Mouse (Mus musculus): ENCODE results near the gene Gm20696.
A peak's percentile ranks its signal among the peaks of the same experiment; 100 is the strongest.

Gene Gm20696

DNA sequence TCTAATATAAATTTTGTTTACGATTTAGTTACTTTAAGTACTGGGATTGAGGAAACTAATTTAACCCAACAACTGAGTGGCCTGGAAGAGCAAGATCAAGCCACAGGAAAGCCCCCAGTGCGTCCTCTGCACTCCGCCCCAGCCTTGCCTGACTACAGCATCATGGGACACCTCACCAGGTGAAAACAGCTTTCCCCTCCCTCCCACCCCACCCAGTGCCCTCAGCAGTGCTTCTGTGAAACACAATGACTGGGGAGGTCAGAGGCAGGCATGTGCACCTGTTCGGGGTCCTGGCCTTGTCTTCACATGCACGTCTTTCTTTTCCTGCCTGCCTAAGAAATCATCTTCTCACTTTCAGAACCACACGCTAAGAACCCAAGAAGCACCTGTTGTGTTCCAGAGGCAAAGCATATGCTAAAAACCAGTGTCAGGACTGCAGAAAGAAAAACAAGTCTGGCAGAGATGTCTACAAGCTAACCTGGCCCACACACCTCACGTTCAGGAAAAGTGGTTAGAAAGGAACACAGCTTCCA lies 150.9 kb downstream of the Gm20696 start:
- no peak for DNase-seq

DNA sequence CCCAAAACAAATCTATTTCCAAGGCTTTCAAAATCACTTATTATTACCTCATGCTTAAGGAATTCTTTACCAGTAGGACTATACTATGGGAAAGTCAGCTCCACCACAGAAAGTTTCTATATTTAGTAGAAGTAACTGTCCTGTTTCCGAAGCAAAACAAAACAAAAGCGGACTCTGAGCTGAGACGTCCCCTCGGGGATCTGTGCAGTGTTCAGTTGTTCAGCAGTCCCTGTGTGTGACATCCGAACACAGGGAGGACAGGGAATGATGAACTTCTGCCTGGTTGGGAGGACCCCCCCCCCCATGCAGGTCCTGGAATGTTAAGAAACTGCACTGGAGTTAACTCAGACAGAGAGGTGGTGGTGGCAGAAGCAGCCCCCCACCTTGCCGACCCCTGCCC lies 154.7 kb downstream of the Gm20696 start:
- DNase-seq = no peak

DNA sequence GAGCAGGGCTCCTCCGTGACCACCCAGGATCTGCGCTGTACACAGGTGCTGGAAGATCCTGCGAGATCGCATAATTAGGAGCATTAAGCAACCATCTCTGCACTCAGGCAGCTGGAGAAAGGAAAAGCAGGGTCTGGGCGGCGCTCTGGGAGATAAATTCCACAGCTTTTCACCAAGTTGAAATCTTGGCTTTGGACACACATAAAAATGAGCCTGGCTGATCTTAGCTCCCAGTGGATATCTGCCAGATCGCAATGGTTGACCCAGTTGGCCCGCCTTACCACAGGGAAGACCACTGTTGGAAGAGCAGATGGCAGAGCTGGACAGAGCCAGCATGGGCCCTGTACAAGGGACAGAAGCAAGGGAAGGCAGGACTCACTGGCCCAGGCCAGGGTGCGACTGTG lies 157.4 kb downstream of the Gm20696 start:
- no peak for DNase-seq

DNA sequence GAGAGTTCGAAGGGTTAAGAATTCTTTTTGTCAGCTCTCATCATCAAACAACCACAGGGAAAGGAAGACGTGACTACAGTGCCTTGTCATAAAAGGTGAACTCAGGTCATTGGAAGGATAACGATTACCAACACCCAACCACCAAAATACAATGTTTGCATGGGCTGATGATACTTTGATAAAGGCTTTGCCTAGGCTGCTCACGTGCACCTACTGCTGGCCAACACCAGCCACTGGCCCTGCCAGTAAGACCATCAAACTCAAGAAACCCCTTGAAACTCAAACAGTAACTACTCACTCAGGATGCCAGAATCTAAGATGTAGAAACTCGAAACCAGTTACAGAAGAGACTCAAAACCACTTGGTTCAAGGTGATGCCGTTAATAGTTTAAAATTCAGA lies 159.8 kb downstream of the Gm20696 start:
- no peak for DNase-seq

DNA sequence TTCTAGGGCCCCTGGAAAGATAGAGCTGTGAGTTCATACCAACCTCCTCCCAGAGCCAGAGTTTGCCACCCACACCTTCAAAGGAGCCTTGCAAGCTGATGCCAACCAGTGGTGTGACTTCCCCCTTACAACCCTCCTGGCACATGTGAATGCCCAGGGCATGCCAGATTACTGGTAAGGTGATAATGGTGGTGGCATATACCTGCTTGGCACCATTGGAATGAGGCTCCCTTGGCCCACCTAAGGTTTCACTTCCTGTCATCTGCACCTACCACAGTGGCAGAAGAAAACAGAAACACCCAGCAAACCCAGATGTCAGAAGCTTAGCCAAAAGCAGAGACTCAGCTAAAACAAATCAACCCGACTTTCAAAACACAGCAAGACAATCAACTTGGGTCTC lies 162.9 kb downstream of the Gm20696 start:
- DNase-seq = no peak

DNA sequence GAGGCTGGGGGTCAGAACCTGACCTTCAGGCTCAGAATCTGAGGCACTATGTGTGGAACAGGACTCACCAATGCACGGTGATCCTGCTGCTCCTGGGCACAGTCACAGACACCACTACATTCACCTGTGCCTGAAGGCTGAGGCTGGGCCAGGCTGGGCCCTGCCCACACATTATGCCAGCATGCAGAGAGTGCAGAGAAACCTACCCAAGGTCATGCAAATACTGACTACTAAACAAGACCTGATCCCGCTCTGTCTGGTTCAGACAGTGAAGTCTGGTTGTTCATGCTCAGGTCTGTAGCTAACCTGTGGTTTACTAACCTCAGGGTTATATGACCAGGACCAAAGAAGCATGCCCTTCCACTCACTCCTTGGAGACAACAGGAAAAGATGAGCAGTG lies 163.9 kb downstream of the Gm20696 start:
- no peak for DNase-seq

DNA sequence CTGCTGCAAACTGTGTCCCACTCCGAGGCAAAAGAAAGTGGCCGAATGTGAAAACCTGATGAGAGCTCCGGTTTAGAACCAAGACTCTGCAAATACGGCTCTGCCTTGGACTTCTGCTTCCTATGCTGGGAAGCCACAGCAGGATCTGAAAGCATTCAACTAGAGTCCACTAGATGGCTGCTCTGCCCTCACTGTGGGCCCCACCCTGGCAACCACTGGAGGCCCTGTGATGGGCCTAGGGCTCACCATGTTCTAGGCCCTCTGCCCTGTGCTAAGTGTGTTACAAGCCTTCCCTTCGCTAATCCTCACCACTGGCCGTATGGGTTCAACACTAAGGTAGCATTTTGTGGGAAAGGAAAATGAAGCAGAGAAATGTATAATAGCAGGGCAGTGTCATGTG lies 164.3 kb downstream of the Gm20696 start:
- no peak for DNase-seq

DNA sequence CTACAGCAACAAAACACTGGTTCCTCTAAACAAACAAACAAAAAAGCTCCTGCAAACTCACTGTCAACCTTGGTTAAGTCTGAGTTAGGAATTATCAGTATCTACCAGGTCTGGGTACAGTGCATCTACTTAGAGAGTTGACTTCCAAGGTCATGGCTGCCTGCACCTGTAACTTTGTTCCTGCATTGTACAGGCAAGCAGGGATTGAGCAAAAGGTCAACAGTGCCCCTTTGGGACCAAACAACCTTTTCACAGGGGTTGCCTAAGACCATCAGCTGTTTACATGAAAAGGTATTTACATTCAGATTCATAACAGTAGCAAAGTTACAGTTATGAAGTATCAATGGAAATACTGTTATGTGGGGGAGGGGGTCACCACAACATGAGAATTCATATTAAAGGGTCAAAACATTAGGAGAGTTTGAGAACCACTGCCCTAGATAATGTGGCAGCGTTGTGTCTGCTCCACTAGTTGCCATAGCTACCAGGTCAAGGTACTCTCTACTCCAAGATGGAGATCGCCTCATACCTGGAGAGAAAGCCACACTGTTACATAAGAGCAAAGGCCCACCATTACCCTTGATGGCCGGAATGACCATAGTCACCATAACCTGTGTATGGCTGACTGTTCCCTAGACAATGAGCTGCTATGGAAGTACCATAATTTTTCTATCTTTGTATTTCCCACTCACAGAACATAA lies 165.9 kb downstream of the Gm20696 start:
- DNase-seq = no peak

DNA sequence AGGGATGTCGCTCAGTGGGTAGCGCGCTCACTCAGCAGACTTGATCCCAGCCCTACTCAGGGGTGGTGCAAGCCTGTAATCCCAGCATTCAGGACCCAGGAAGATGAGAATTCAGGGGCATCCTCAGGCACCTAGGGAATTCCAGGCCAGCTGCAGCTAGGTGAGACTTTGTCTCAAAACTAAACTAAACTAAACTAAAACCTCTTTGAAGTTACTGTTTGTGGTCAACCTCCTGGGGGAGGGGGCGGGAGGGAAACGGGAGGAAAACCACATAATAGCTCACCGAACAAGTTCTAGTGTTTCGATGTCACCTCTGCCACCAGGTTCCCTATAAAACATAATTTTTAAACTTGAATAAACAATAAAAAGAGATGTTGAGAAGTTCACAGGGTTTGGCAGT lies 168.5 kb downstream of the Gm20696 start:
- peak; percentile 24 for DNase-seq

DNA sequence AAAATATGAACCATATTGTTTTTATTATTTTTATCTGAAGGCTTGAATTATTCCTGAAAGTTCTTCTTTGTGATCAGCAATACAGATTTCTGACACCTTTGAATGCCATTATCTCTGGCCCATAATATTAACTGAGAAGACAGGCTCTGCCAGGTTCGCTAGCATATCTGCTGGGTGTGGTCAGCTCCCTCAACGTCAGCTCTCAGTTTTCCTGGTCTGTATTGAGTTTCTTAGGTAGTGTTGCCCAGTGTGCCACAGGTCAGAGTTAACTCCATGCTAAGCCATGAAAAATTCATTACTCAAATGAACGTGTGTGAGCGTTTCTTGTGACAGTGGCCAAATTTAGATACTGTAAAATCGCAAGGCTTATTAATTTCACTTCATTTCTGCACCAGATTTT lies 170.5 kb downstream of the Gm20696 start:
- no peak for DNase-seq

DNA sequence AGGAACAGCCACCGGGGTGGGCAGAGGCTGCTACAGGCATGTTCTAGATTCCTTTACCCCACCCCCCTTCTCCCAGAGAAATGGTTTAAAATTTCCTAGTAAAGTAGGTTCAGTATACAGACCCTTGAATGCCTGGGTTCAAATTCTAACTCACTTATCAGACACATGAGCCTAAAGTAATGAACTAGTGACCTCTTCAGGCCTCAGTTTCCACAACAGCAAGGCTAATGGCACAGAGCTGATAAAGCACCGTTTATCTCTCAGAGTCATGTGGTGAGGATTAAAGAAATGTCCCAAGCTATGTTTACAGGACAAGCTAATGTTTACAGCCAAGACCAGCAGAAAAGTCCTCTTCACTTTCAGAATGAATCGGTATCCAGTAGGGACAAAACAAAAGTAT lies 173.7 kb downstream of the Gm20696 start:
- no peak for DNase-seq

DNA sequence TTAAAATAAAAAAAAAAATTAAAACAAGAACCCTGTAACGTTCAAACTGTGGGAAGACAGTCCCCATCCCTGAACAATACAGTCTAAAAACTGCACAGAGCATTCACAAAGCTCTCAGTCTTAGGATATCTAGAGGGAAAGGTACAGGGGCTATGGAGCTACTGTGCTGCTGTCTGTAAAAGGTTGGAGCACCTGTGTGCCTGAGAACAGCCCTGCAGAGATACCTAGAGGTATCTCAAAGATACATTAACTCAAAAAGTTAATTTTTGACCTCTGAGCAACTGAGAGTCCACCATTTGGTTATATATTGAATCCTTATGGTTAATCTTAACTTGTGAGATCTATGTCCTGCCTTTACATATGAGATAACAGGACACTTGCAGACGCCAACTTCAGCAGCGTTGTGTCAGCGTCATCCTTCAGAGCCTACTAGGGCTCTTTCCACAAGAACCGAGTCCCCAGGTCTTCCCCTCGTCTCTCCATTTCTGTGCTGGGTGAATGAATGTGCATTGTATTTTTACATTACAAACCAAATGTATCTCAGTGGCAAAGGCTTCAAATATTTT lies 174.5 kb downstream of the Gm20696 start:
- no peak for DNase-seq

DNA sequence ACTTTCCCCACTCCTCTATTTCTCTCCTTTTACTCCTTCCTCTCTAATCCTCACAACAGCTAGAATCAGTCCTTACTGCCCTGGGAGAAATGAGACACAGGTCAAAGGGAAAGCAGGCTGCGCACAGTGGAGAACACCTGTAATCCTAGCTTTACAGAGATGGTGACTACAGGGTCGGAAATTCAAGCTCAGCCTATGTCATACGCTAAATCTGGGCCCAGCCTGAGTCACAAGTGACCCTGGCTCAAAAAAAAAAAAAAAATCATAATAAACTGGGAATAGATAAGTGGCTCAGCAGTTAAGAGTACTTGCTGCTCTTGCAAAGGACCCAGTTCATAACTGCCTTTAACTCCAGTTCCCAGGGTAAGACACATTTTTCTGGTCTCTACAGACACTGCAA lies 175.5 kb downstream of the Gm20696 start:
- DNase-seq = no peak

DNA sequence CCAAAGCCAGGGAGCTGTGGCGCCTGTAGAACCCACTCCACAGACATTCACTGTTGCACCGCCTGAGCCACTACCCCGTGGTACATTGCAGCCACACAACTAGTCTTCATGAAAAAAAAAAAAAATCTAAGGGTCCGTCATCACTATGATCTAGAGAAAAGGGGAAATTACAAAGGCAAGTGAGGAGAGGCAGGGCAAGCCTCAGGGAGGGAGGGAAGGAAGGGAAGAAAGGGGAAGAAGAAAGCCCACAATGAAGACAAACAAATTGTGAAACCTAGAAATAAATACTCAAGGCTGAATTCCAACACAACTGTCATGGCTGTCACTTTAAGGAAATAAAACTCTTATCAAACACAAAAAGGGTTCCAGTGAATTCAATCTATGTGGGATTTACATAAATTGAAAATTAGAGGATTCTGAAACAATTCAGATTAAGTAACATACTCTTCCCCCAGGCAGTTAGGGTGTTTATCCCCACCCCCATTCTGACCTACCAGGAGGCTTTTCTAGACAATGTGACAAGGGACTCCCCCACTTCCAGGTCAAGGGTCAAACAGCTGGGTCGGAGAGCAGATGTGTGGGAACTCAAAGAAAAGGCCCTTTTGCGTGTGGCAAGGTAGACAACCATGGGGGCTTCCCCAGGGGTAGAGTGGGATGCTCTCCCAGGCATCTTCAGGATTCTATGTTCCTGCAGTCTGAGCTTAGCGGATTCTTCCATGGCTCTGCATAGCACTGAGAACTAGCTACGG lies 176.5 kb downstream of the Gm20696 start:
- DNase-seq = no peak

DNA sequence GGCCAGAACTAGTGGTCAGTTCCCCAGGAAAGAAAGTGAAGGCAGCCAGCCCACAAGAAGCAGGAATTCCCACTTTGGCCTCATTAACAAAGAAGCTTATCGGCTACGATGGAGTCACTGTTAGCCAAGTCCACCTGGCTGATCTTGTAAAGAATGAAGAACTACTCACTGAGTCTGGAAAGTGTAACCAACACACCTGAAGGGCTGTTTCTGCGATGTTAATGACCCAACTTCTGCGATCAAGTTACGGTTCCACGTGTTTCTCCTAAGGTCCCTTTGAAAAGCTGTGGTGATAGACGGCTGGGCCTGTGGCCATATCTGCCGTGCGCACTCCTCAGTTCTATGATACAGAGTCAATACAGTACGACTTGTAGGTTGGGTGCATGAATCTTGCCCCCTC lies 177.2 kb downstream of the Gm20696 start:
- DNase-seq = no peak

DNA sequence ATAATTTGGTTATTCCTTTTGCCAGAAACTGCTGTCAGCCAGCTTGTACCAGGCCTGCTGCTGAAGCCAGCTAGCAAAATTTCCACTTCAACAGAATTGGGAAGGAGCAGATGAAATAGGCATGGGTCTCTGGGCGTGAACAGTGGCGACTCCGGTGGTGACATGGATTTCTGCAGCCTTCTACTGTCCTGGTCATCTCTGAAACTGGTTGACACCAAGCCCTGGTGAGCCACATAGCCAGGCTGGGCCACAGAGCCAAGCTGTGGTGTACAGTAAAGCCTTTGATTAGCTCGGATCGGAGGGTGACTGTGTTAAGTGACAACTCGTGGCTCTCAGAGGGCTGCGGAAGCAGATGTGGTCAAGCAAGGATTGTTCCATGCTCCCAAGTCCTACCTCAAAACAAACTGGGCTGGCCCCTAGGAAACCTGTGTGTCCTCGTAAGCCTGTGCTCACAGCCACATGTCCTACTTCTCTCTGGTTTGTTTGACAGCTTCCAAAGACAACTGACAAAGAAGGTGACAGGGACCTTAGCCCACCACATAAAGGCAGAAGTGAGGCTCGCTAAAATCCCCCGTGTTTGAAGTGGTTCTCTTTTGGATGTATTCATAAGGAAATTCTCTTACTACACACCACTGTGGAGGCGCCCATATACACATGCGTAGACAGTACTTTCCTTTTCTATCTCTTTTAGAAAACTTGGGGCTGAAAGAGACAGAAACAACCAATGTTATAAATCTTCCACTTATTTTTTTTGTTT lies 180.5 kb downstream of the Gm20696 start:
- DNase-seq = peak; percentile 53

DNA sequence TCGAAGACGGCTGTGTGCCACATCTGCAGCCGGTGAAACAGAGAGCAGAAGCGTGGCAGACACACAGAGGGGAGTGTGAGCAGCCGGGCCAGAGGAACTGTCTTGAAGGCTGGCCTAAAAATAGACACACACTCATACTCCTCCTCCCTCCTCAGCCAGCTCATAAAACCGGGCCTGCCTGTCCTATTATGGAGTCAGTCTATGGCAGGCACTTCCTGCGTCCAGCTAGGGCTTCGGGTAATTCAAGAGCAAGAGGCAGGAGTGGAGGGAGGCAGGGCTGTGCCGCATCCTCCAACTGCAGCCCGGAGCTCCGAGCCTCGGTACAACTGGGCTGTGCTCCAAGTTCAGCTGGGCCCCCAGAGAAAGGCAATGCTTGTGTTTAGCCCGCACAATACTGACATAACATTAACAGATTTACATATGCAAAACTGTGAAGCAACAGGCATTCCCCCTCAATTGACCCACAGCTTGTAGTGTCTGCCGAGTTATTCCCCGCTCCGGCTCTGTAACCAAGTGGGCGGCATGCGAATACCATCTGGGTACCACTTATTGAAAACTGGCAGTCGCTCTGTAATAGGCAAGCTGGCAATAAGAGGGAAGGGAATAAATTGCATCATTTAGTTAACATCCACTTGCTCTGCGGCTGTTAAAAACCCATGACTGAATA lies 181.2 kb downstream of the Gm20696 start:
- DNase-seq = peak; percentile 75

DNA sequence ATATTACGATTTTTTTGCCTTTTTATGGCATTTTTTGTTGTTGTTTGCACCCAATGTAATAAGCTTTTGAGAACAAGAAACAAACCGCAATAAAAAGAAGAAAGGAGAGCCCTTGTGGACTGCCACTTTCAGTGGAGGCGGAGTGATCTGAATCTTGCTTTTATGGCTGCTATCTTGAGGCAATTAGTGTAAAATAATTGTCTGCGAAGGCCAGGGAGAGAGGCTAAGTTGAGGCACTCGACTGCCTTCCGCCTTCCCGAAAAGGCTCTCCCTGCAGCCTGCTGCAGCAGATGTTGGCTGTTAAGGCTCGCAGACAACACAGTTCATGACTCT lies 181.7 kb downstream of the Gm20696 start:
- DNase-seq = no peak

DNA sequence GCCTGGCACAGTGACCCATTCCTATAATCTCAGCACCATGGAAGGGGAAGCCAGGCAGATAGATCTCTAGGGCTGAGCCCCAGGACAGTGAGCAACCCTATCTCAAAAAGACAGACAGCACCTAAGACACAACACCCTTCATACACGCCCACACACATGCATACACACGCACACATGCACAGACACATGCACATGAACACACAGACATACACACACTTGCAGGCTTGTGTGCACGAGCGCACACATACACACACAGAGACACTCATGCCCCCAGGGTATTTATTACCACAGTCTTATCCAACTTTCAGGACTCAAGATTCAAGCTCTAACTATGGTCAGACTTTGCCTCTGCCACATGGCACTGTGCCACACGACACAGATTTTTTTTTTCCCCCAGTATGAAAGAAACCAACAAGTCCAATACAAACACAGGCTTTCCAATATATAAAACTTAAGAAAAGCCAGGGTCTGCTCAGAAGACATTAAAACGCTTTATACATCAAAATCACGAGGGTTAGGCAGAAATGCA lies 182.3 kb downstream of the Gm20696 start:
- no peak for DNase-seq

DNA sequence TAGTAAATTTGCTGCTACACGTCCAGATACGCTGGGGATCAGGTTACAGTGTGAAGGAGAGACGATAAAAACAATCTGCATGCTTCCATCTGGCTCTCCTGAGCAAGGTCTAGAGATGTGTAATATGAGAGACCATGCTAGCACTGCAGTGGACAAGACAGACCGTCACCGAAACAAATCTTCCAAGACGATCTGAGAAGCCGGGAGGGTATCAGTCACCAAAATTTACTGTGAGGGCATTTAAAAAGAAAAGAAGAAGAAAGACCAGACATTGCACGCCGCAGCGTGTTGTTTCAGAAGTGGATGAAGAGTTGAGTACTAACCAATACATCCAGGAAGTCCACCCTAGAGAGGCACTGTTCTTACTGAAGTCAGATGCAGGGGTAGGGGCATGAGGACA lies 183.0 kb downstream of the Gm20696 start:
- no peak for DNase-seq

DNA sequence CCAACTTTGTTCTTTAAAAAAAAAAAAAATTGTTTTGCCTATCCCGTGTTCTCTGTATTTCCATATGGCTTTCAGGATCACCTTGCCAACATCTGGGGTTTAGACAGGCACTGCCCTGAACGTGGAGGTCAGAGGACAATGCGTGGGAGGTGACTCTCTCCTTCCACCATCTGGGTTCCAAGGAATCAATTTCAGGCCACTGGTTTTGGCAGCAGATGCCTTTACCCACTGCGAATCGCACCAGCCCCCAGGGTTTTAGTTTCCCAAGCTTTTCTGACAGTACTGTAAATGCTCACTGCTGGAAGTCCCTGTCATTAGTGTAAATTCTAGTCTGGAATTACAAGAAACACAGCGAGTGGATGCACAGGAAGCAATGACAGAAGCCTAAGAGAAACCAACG lies 185.0 kb downstream of the Gm20696 start:
- DNase-seq = no peak

DNA sequence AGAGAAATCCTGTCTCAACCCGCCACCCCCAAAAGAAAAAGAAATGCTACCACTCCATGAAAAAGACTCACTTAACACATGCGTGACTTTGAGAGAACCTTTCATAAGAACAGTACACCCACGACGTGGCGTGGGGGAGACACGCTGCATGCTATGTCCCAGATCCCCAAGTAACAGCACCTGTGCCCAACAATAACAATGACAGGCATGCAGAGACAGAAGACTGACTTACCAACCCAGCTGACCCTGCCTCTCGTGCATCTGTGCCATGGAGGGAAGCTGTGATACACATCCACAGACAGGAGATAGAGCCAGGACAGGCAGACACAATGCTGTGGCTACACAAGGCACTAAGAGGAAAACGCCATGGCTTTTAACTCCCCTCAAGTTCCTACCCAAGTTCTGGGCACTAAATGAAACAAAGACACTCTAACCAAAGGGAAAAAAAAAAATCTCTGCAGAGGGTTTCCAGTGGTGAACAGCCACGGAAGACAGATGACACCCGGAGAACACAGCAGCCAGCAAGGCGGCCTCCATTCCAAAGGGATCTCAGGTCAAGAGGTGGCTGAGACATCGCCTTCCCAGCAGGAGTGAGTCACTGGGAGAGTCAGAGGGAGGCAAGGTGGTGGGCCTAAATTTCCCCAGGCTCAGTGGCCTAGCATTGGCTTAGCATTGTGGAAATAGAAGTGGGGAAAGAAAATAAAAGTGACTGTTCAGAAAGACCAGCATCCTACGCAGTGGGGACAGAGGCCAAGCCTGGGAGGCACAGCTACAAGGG lies 187.5 kb downstream of the Gm20696 start:
- DNase-seq = no peak
